Mouse (Mus musculus) E14TG2a.4 (cell line): ENCODE results near the gene Mxd1.

ENCODE experiments used
- CTCF ChIP-seq: conservative IDR thresholded peaks from 2 replicates; pipeline ENCODE4 v1.5.1; 2014; ENCODE audit warnings: low read length
- NANOG ChIP-seq: IDR thresholded peaks from 2 replicates; pipeline ENCODE4 v1.6.1; 2014; ENCODE audit warnings: borderline replicate concordance, low read length, mixed read lengths
- POU5F1 ChIP-seq: IDR thresholded peaks from 2 replicates; pipeline ENCODE4 v1.6.1; 2014; ENCODE audit warnings: low read length, borderline replicate concordance

DNA sequence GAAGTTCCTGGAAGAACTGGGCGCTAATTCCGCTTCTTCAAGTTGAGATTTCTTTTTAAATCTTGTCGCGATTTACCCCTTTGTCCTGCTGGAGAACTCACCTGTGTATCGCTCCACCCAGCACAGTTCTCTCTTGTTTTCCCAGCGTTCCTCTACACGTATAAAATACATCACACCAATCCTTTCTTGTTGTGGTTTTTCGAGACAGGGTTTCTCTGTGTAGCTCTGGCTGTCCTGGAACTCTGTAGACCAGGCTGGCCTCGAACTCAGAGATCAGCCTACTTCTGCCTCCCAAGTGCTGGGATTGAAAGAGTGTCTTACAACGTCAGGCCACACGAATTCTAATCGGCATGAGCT, 15.7 kb upstream of the Mxd1 start:
- TF ChIP-seq NANOG (no peak), CTCF (no peak), POU5F1 (no peak)
